Mouse (Mus musculus): ENCODE results near the gene Pdcd2l. TPM values are rescaled to one million over a fixed set of nuclear protein-coding genes. Genes with fewer than 3 reads are reported as not detected.

Gene Pdcd2l
- polyA plus RNA-seq (2015; fragmentation: Nextera tagmentation; extraction: Ambion mirVana): 35.8 and 38.7 TPM in 2 replicates

DNA sequence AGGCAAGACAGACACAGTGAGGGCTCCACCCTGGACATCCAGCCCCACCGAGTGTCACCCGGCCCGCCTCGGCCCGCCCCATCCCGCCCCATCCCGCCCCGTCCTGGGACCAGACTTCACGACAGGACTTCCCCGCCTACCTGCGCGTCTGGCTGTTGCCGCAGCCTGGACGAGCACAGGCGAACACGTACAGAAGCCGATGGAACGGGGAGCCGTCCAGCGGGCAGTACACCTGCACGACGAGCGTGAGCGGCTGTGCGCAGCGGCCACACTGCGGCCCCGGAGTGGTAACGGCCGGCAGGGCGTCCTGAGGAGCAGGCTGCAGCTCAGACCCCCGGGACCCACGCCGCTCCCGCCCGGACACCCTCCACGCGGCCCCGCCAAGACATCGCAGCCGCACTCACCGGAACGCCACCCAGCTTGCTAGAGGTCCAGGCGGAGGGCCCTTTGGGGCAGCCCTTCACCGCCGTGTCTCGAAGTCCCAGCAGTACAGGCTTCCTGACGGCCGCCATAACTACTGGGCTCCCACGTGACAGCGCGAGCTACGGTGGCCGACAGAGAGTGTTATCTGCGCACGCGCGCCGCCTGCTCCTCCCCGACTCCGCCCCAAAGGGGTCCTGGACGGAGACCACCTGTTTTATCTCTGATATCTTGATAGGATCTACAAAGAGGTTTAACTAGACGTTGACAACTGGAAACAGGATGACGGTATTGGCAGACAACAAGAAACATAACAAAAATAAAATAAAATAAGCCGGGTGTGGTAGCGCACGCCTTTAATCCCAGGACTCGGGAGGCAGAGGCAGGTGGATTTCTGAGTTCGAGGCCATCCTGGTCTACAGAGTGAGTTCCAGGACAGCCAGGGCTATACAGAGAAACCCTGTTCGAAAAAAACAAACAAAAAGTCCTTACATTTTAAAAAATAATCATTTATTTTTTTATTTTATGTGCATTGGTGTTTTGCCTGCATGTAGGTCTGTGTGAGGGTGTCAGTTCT, at the start of gene Pdcd2l:
Gene Pdcd2l (minus strand): TSS at position 530 of the 997 bp plus-strand sequence.

DNA sequence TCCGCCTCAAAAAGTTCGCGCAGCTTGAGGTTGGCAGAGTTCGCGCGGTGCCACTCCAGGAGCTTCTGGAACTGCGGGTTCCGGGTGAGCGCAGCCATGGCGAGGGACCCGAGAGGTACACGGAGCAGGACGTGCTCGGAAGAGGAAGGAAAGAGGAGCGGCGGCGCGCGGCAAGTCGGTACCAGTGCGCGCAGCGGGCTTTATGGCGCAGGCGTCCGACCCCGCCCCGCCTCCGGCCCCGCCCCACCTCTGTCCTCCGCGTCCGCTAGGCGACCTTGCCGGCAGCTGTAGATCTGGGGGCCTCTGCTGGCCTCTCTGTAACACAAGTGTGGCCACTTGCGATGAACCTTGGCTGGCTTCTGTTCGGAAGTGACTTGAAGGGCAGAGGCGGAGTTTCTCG, 33.7 kb upstream of the Pdcd2l start, which contains the start of gene Gpi1:
Gene Gpi1 (minus strand): TSS at position 221 of the 400 bp plus-strand sequence.

DNA sequence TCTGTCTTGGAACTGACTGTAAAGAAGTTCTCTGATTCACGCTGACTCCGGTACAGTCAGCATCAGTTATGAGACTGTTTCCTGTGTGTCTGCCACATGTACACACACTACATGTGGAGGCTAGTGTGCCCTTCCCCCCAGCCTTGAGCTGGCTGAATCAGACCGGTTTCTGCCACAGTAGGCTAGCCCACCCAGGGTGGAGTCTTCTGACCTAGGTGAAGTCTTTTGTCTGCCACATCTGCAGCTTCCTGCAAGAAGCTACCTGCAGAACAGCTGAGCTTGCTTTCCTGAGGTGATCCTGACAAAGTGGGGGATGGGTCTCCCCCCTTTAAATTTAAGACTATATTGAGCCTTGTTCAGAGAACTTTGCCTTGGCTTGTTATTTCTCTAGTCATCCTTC, 27.0 kb downstream of the Pdcd2l start, which contains the start of gene Uba2:
Gene Uba2 (minus strand): TSS at position 146 of the 400 bp plus-strand sequence.

Other genes starting within 250 kb of the Pdcd2l start
- not detected in 2 replicates for gene Scgb2b27, start 182.7 kb downstream of the Pdcd2l start, polyA plus RNA-seq (2015; fragmentation: Nextera tagmentation; extraction: Ambion mirVana)
- not detected in 2 replicates for gene Scgb1b27, start 175.2 kb downstream of the Pdcd2l start, polyA plus RNA-seq (2015; fragmentation: Nextera tagmentation; extraction: Ambion mirVana)
- gene Scgb1b30, start 101.2 kb downstream of the Pdcd2l start, polyA plus RNA-seq (2015; fragmentation: Nextera tagmentation; extraction: Ambion mirVana): not detected in 2 replicates
- gene Wtip, start 63.4 kb downstream of the Pdcd2l start, polyA plus RNA-seq (2015; fragmentation: Nextera tagmentation; extraction: Ambion mirVana): 3.2 and 3.7 TPM in 2 replicates
- 81.1 and 88.7 TPM in 2 replicates for gene Uba2, start 27.1 kb downstream of the Pdcd2l start, polyA plus RNA-seq (2015; fragmentation: Nextera tagmentation; extraction: Ambion mirVana)
- gene Gpi1, start 33.7 kb upstream of the Pdcd2l start, polyA plus RNA-seq (2015; fragmentation: Nextera tagmentation; extraction: Ambion mirVana): 267 and 271 TPM in 2 replicates
- not detected in 2 replicates for gene Gm6096, start 54.4 kb upstream of the Pdcd2l start, polyA plus RNA-seq (2015; fragmentation: Nextera tagmentation; extraction: Ambion mirVana)
- gene 4931406P16Rik, start 116.9 kb upstream of the Pdcd2l start, polyA plus RNA-seq (2015; fragmentation: Nextera tagmentation; extraction: Ambion mirVana): 22.9 and 31.6 TPM in 2 replicates
- 52.2 and 57.9 TPM in 2 replicates for gene Lsm14a, start 196.7 kb upstream of the Pdcd2l start, polyA plus RNA-seq (2015; fragmentation: Nextera tagmentation; extraction: Ambion mirVana)